Mouse (Mus musculus) E14TG2a.4 (cell line): ENCODE measurements around the gene Cpa5.

Experiments
- H3K27me3 ChIP-seq: 2 replicates; pipeline ENCODE4 v1.6.1; 2014; ENCODE audit warnings: low read length, control low read depth; ENCODE audit not compliant: insufficient read depth
- H3K36me3 ChIP-seq: 2 replicates; pipeline ENCODE4 v1.6.1; 2014; ENCODE audit warnings: low read length, control low read depth; ENCODE audit not compliant: insufficient read depth
- H3K4me1 ChIP-seq: replicated peaks from 2 replicates; pipeline ENCODE4 v1.6.1; 2014; ENCODE audit warnings: low read depth, low read length, control low read depth
- H3K4me3 ChIP-seq: replicated peaks from 2 replicates; pipeline ENCODE4 v1.5.1; 2014; ENCODE audit warnings: mild to moderate bottlenecking, low read length
- H3K9me3 ChIP-seq: 2 replicates; pipeline ENCODE4 v1.6.1; 2014; ENCODE audit warnings: low read length, control low read depth
- CTCF ChIP-seq: conservative IDR thresholded peaks from 2 replicates; pipeline ENCODE4 v1.5.1; 2014; ENCODE audit warnings: low read length
- NANOG ChIP-seq: IDR thresholded peaks from 2 replicates; pipeline ENCODE4 v1.6.1; 2014; ENCODE audit warnings: borderline replicate concordance, low read length, mixed read lengths
- POU5F1 ChIP-seq: IDR thresholded peaks from 2 replicates; pipeline ENCODE4 v1.6.1; 2014; ENCODE audit warnings: low read length, borderline replicate concordance

The Cpa5 gene

DNA sequence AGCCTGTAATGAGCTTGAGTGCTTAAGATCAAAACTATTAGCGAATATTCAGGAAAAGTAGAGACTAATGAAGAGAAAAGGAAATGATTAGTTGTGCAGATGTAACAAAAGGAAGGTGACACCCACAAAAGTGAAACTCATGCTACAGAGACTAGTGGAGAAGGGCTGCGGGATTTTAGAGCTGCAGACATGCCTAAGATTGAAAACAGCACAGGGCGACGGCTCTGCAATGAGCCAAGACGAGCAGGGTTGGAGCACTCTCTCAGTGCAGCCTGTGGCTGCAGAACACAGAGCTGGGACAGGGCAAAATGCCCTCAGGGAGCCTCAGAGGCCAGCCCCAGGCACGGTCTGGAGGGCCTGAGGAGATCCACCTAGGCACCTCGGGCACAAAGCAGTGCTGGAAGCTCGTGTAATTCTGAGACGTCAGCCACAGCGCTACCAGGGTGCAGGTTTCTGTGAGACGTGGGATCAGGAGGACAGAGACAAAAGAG is 64.5 kb downstream of the Cpa5 start:
- Histone ChIP-seq H3K9me3 (no peaks in the 10 kb centered on the region), H3K27me3 (no peaks in the 10 kb centered on the region), H3K4me3 (no peak overlapping the region), H3K4me1 (peaks cover 4% of the 10 kb centered on the region; the same call in 1 of the 2 replicates), H3K36me3 (0 out of 2 replicates have a peak, but pooled peaks cover 4% of the 10 kb centered on the region)
- TF ChIP-seq NANOG (no peak), POU5F1 (no peak), CTCF (no peak)

DNA sequence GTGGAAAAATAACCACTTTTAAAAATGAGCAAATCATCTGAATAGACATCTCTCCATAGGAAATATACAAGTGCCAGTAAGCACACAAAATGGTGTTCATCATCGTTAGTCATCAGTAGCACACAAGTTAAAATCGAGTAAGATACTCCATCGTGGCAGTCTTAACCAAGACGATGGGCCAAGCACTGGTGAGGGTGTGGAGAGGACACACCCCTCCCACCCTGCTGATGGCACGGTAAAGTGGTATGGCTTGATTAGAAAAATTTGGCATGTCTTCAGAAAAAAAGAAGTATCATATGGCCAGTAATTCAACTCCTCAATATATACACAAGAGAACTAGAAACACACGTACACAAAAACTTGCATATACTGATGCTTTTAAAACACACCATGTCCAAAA is 65.7 kb downstream of the Cpa5 start:
- Histone ChIP-seq H3K4me1 (peaks cover 4% of the 10 kb centered on the region; the same call in 1 of the 2 replicates), H3K9me3 (no peaks in the 10 kb centered on the region), H3K27me3 (no peaks in the 10 kb centered on the region), H3K4me3 (no peak overlapping the region), H3K36me3 (0 out of 2 replicates have a peak, but pooled peaks cover 7% of the 10 kb centered on the region)
- TF ChIP-seq POU5F1 (no peak), CTCF (no peak), NANOG (no peak)

DNA sequence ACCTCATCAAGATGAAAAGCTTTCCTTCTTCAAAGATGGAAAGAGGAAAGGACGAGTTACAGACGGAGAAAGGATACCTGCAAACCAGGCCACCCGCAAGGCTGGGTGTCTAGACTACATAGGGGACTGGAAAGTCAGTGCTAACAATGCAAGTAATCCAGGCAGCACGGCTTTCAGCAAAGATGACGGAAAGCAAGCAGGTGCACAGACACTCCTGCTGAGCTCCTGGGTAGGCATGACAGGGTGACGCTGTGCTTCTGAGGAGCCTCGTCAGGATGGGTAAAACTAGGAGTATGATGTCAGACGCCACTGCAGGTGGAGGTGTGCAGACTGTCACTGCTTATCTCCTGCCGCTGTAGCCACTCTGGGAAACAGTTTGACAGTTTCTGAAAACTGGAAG is 66.8 kb downstream of the Cpa5 start:
- Histone ChIP-seq H3K9me3 (no peaks in the 10 kb centered on the region), H3K4me1 (peaks cover 10% of the 10 kb centered on the region), H3K27me3 (no peaks in the 10 kb centered on the region), H3K4me3 (no peak overlapping the region), H3K36me3 (0 out of 2 replicates have a peak, but pooled peaks cover 7% of the 10 kb centered on the region)
- TF ChIP-seq NANOG (no peak), CTCF (no peak), POU5F1 (no peak)

DNA sequence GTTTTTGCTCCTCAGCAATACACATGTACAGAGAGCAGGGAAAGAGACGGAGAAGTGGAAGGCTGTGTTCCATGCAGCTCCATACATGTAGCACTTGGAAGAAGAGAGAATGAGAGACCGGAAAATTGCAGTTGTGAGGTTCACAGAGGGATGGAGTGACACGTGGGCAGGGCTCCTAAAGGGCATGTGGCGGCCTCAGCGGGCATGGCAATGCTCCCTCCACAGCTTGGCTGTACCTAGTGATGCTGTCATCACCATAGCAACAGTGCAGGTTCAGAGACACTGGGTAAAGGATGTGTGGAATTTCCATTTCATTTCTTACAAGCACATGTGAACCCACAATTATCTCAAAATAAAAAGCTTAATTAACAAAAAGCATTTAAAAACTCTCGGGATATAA is 67.7 kb downstream of the Cpa5 start:
- Histone ChIP-seq H3K36me3 (0 out of 2 replicates have a peak, but pooled peaks cover 7% of the 10 kb centered on the region), H3K9me3 (no peaks in the 10 kb centered on the region), H3K27me3 (no peaks in the 10 kb centered on the region), H3K4me1 (peaks cover 14% of the 10 kb centered on the region), H3K4me3 (no peak overlapping the region)
- TF ChIP-seq CTCF (no peak), NANOG (no peak), POU5F1 (no peak)

DNA sequence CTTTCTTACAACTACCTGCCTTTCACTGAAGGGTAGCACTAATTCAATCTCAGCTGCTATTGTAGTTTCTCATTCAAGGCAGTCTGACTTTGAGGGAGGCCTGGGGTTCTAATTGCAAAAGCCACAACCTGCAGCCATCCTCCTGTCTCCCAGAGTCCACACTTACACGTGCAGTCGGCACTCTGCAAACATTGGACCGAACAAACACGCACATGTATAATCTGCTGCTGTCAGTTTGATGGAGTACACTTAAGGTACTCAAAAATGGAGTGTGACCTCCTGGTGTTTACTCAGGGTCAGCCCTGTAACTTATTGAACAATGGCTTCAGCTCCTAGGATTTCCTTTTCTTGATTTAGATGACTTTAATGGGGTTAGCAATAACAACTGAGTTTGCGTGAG is 68.8 kb downstream of the Cpa5 start:
- H3K4me3 ChIP-seq, result no peak overlapping the region
- H3K36me3 ChIP-seq, result 0 out of 2 replicates have a peak, but pooled peaks cover 7% of the 10 kb centered on the region
- TF ChIP-seq CTCF, result no peak
- TF ChIP-seq POU5F1, result no peak
- no peaks in the 10 kb centered on the region for H3K9me3 ChIP-seq
- no peaks in the 10 kb centered on the region for H3K27me3 ChIP-seq
- H3K4me1 ChIP-seq, result peaks cover 14% of the 10 kb centered on the region

DNA sequence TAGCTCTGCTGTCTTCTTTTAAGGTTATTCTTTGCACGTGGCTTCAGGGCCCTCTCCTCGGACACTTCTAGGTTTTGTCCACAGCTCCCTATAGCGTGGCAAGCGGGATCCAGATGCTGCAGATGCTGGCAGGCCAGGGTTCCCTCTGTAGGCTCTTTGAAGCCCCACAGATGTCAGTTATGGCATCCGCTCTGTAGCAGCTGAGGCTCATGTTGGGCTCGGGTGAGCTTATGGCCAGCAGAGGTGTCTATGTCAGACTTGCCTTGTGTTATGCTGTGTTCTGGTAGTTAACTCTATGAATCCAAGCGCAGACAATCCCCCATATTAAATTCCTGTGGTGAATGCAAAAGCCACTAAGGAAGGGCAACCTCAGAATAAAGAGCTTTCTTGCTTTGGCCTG is 69.6 kb downstream of the Cpa5 start:
- Histone ChIP-seq H3K9me3 (no peaks in the 10 kb centered on the region), H3K27me3 (no peaks in the 10 kb centered on the region), H3K4me1 (peaks cover 17% of the 10 kb centered on the region), H3K36me3 (0 out of 2 replicates have a peak, but pooled peaks cover 7% of the 10 kb centered on the region), H3K4me3 (no peak overlapping the region)
- TF ChIP-seq NANOG (no peak), POU5F1 (no peak), CTCF (no peak)
